Mouse (Mus musculus): ENCODE measurements around the gene Tmem221.

The Tmem221 gene

GRCm38 (mm10) chr8:71511644-71512043, 47.0 kb downstream of the Tmem221 start, which contains the start of gene Plvap:
Gene Plvap (minus strand): TSS chr8:71511752.
- no peak for DNase-seq (ENCODE audit: low spot score in 2 of 2)

GRCm38 (mm10) chr8:71509316-71509715, 49.4 kb downstream of the Tmem221 start:
- DNase-seq (ENCODE audit: low spot score in 2 of 2): no peak

GRCm38 (mm10) chr8:71507589-71508104, 51.0 kb downstream of the Tmem221 start:
- DNase-seq (ENCODE audit: low spot score in 2 of 2): peak; percentile 61 to 68

- no peak for DNase-seq (ENCODE audit: low spot score in 2 of 2)
These were observed 52.7 kb downstream of the Tmem221 start for GRCm38 (mm10) chr8:71505979-71506378.

GRCm38 (mm10) chr8:71505326-71505725, 53.3 kb downstream of the Tmem221 start:
- DNase-seq (ENCODE audit: low spot score in 2 of 2): no peak

- no peak for DNase-seq (ENCODE audit: low spot score in 2 of 2)
These were observed 54.3 kb downstream of the Tmem221 start for GRCm38 (mm10) chr8:71504349-71504748.
